Mouse (Mus musculus): ENCODE results near the gene Kif1c. TPM values are rescaled to one million over a fixed set of nuclear protein-coding genes. Genes with fewer than 3 reads are reported as not detected.
A peak's percentile ranks its signal among the peaks of the same experiment; 100 is the strongest.

Kif1c gene
- polyA plus RNA-seq, 1 experiment from 2014 or later: 4.4 TPM

DNA sequence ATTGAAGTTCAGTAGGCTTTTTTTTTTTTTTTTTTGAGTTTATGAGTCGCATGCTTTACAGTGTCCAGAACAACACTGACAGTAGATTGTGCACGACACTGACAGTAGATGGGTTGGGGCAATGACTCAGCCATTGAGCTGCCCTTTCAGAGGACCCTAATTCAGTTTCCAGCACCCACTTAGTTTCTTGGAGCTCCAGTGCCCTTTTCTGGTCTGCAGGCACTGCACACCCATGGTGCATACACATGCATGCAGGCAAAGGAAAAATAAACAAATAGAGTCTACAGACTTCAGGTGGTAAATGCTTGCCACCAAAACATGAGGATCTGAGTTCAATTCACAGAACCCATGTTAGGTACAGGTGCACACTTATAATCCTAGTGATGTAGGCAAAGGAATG, 26.2 kb downstream of the Kif1c start:
- Histone ChIP-seq H3K27ac (ENCODE audit: low read depth, low read length) (no peak overlapping the region), H3K4me2 (replicated peaks; ENCODE audit: low read depth) (no peak overlapping the region), H3K9ac (ENCODE audit: low read depth, low read length) (no peak overlapping the region), H3K36me3 (ENCODE audit: control insufficient read depth, insufficient read depth) (peaks cover 74% of the 10 kb centered on the region), H3K9me3 (ENCODE audit: control insufficient read depth) (no peaks in the 10 kb centered on the region), H3K4me1 (replicated peaks; ENCODE audit: control insufficient read depth, insufficient read depth, low read length) (no peaks in the 10 kb centered on the region), H3K27me3 (replicated peaks; ENCODE audit: control insufficient read depth, insufficient read depth, low read length) (no peaks in the 10 kb centered on the region), H3K4me3 (ENCODE audit: low read depth, low read length) (no peak overlapping the region)
- ATAC-seq: no peak
- 60% methylated on average over 2 of the region's 2 CpGs for WGBS
- TF ChIP-seq CTCF (IDR thresholded peaks at IDR 0.05; ENCODE audit: low read depth): no peak

DNA sequence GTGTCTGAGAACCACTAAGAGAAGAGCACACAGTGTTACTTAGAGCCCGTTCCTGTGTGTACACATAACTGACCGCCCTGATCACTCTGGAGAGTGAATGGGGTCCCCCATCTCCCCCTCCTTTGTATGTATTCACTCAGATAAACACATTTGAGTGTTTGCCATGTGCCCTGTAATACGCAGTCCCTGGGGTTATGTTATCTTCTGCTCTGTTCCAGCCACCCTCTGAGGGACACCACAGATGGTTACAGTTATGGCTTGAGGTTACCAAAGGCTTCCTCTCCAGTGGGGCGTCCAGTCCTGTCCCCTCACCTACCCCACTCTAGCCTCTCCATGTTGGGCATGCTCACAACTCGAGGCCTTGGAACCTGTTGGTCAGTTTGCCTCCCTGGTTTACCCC, 27.0 kb downstream of the Kif1c start:
- no peak for ATAC-seq
- no peak overlapping the region for H3K4me2 ChIP-seq (replicated peaks; ENCODE audit: low read depth)
- no peaks in the 10 kb centered on the region for H3K4me1 ChIP-seq (replicated peaks; ENCODE audit: control insufficient read depth, insufficient read depth, low read length)
- no peaks in the 10 kb centered on the region for H3K27me3 ChIP-seq (replicated peaks; ENCODE audit: control insufficient read depth, insufficient read depth, low read length)
- no peak overlapping the region for H3K4me3 ChIP-seq (ENCODE audit: low read depth, low read length)
- WGBS: 74% methylated on average over 5 of the region's 5 CpGs
- H3K27ac ChIP-seq (ENCODE audit: low read depth, low read length): peak overlapping the region; percentile 68
- peaks cover 67% of the 10 kb centered on the region for H3K36me3 ChIP-seq (ENCODE audit: control insufficient read depth, insufficient read depth)
- TF ChIP-seq CTCF (IDR thresholded peaks at IDR 0.05; ENCODE audit: low read depth): no peak
- no peak overlapping the region for H3K9ac ChIP-seq (ENCODE audit: low read depth, low read length)
- no peaks in the 10 kb centered on the region for H3K9me3 ChIP-seq (ENCODE audit: control insufficient read depth)

DNA sequence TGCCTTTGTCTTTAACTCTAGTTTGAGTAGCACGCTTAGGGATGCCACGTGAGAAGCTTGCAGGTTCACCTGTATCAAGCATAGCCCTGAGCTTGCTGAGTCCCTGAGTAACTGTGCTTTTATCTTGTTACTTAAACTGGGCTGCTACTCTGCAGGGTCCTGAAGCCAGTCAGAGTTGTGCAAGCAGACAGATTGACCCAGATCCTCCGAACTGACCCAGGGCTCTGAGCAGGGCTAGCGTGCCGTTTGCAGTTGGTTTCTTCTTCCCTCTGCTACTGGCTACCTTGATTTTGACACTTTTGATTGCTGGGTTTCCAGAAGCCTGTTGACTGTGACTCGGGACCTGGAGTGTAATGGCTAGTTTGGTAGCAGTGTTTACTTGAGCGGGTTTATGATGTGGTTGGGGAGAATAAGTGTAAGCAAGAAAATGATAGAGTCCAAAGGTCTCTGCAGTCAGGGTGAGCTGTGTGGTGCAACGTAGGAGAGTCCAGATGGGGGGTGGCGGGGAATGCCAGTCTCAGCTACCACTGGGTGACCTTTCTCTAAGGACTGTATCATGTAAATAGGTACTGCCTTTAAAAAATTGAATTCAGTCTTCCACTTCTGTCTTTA, 30.2 kb downstream of the Kif1c start:
- peak overlapping the region; percentile 43 for H3K4me2 ChIP-seq (replicated peaks; ENCODE audit: low read depth)
- H3K4me1 ChIP-seq (replicated peaks; ENCODE audit: control insufficient read depth, insufficient read depth, low read length): no peaks in the 10 kb centered on the region
- no peak for TF ChIP-seq CTCF (IDR thresholded peaks at IDR 0.05; ENCODE audit: low read depth)
- H3K27ac ChIP-seq (ENCODE audit: low read depth, low read length): peak overlapping the region; percentile 82
- no peaks in the 10 kb centered on the region for H3K27me3 ChIP-seq (replicated peaks; ENCODE audit: control insufficient read depth, insufficient read depth, low read length)
- H3K36me3 ChIP-seq (ENCODE audit: control insufficient read depth, insufficient read depth): peaks cover 38% of the 10 kb centered on the region
- H3K9ac ChIP-seq (ENCODE audit: low read depth, low read length): no peak overlapping the region
- H3K4me3 ChIP-seq (ENCODE audit: low read depth, low read length): no peak overlapping the region
- no peaks in the 10 kb centered on the region for H3K9me3 ChIP-seq (ENCODE audit: control insufficient read depth)
- WGBS: 41% methylated on average over 9 of the region's 9 CpGs
- ATAC-seq: peak; percentile 90

DNA sequence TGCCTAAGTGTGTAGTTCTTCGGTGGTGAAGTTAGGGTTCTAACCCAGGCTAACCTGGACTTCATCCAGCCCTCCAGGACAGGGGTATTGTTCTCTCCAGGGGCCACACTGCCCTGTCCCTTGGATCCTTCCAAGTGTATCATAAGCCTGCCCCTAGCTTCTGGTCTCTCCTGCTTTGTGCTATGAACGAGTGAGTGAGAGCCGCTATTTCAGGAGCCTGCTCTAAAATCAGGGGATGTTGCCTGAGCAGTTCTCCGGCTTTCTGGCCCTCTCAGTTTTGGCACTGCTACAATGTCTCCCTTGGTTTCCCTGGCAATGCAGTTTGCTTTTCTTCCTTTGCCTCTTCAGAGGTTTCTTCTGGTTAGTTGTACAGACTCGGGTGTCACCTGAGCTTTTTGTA, 30.8 kb downstream of the Kif1c start:
- ATAC-seq: no peak

GRCm38 (mm10) chr11:70733256-70733655, 32.9 kb downstream of the Kif1c start:
- Histone ChIP-seq H3K9ac (ENCODE audit: low read depth, low read length) (no peak overlapping the region), H3K9me3 (ENCODE audit: control insufficient read depth) (no peaks in the 10 kb centered on the region), H3K27me3 (replicated peaks; ENCODE audit: control insufficient read depth, insufficient read depth, low read length) (no peaks in the 10 kb centered on the region), H3K4me2 (replicated peaks; ENCODE audit: low read depth) (no peak overlapping the region), H3K27ac (ENCODE audit: low read depth, low read length) (no peak overlapping the region), H3K36me3 (ENCODE audit: control insufficient read depth, insufficient read depth) (peaks cover 12% of the 10 kb centered on the region), H3K4me1 (replicated peaks; ENCODE audit: control insufficient read depth, insufficient read depth, low read length) (0 out of 2 replicates have a peak, but pooled peaks cover 3% of the 10 kb centered on the region), H3K4me3 (ENCODE audit: low read depth, low read length) (no peak overlapping the region)
- ATAC-seq: no peak
- 68% methylated on average over 5 of the region's 5 CpGs for WGBS
- no peak for TF ChIP-seq CTCF (IDR thresholded peaks at IDR 0.05; ENCODE audit: low read depth)

More for the DNA sequence above, 30.8 kb downstream of the Kif1c start:
- H3K4me1 ChIP-seq (replicated peaks; ENCODE audit: control insufficient read depth, insufficient read depth, low read length): no peaks in the 10 kb centered on the region
- H3K4me3 ChIP-seq (ENCODE audit: low read depth, low read length): no peak overlapping the region
- peak overlapping the region; percentile 43; the same call in 1 of the 2 replicates for H3K4me2 ChIP-seq (replicated peaks; ENCODE audit: low read depth)
- TF ChIP-seq CTCF (IDR thresholded peaks at IDR 0.05; ENCODE audit: low read depth): no peak
- no peaks in the 10 kb centered on the region for H3K9me3 ChIP-seq (ENCODE audit: control insufficient read depth)
- H3K9ac ChIP-seq (ENCODE audit: low read depth, low read length): no peak overlapping the region
- no peaks in the 10 kb centered on the region for H3K27me3 ChIP-seq (replicated peaks; ENCODE audit: control insufficient read depth, insufficient read depth, low read length)
- WGBS: 47% methylated on average over 5 of the region's 5 CpGs
- peaks cover 32% of the 10 kb centered on the region for H3K36me3 ChIP-seq (ENCODE audit: control insufficient read depth, insufficient read depth)
- peak overlapping the region; percentile 78 for H3K27ac ChIP-seq (ENCODE audit: low read depth, low read length)

DNA sequence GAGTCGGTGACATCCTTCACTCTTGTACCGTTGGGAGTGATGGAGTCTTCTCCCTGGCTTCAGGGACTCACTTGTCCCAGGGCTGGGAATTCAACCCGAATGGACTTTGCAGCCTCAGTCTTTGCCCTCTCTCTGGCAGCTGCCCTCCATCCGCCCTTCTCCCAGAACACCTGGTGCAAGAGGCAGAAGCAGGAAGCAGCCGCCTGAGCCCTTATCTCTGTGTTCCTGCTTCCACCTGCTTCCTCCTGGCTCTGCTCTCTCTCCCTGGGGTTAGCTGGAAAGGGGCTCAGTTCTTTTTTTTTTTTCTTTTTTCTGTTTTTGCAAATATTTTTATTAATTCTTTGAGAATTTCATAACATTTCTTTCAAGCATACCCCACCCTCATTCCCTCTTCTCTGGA, 37.4 kb downstream of the Kif1c start:
- WGBS: 36% methylated on average over 5 of the region's 5 CpGs
- no peak overlapping the region for H3K4me2 ChIP-seq (replicated peaks; ENCODE audit: low read depth)
- TF ChIP-seq CTCF (IDR thresholded peaks at IDR 0.05; ENCODE audit: low read depth): no peak
- H3K36me3 ChIP-seq (ENCODE audit: control insufficient read depth, insufficient read depth): no peaks in the 10 kb centered on the region
- peak; percentile 88 for ATAC-seq
- no peak overlapping the region for H3K9ac ChIP-seq (ENCODE audit: low read depth, low read length)
- H3K27me3 ChIP-seq (replicated peaks; ENCODE audit: control insufficient read depth, insufficient read depth, low read length): no peaks in the 10 kb centered on the region
- no peak overlapping the region for H3K4me3 ChIP-seq (ENCODE audit: low read depth, low read length)
- no peaks in the 10 kb centered on the region for H3K9me3 ChIP-seq (ENCODE audit: control insufficient read depth)
- H3K27ac ChIP-seq (ENCODE audit: low read depth, low read length): no peak overlapping the region; the same call in 1 of the 2 replicates
- 0 out of 2 replicates have a peak, but pooled peaks cover 3% of the 10 kb centered on the region for H3K4me1 ChIP-seq (replicated peaks; ENCODE audit: control insufficient read depth, insufficient read depth, low read length)

All from intestine, postnatal 0 days (tissue).